Mouse (Mus musculus) thymus, postnatal 14 days (tissue): Measurements from ENCODE around the gene Sox21.
A peak's percentile ranks its signal among the peaks of the same experiment; 100 is the strongest.

Source experiments
- DNase-seq: peaks from one replicate; pipeline ENCODE4 v3.0.0; 2021

The Sox21 gene

DNA sequence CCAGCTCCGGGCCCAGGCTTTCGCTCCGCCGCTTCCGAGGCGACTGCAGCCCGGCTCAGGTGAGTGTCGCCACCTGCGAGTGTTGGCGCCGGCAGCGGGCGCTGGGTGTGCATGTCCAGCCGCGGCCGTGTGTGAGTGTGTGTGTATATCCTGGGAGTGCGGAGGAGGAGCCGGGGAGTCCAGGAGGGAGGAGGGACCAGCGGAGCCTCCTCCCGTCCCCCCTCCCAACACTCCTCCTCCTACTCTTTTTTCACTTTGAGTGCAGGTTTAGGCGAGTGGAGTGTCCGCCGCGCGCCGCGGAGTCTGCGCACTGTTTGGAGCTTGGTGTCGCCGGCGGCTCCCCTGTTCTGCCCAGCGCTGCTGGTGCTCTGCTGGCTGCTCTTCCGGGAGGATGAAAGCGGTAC lies at the start of gene Sox21:
Gene Sox21, minus strand, starts transcription at position 145 of the 404 bp plus-strand sequence.
- DNase-seq, result peak; percentile 10

DNA sequence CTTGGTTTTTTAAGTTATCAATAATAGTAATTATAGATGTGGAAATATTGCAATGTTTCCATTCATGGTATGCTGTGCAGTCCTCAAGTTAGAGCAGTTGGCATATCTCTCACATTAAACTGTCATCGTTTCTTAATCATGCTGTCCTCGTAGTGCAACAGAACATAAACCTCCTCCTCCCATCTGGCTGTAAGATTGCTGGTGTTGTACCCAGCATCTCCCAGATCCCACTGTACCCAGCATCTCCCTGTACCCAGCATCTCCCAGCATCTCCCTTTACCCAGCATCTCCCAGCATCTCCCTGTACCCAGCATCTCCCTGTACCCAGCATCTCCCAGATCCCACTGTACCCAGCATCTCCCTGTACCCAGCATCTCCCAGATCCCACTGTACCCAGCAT lies 49.3 kb upstream of the Sox21 start:
- DNase-seq, result no peak

DNA sequence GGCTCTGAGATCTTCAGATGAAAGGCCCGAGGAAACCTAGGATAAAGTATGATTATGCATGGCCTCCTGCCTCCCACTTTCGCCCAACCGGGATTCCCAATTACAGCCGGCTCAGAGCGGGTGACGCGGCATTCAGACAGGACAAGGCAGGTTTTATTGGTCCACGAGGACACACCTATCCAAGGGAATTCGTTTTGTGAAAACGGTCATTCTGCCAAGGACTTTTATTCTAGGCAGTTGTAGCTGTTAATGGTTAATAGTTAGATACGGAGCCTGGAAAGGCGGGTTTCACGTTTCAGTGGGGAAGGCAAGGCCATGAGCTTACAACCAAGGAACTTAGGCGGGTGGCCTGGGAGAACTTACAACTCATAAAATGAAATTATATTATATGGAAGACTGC lies 46.1 kb upstream of the Sox21 start:
- no peak for DNase-seq

DNA sequence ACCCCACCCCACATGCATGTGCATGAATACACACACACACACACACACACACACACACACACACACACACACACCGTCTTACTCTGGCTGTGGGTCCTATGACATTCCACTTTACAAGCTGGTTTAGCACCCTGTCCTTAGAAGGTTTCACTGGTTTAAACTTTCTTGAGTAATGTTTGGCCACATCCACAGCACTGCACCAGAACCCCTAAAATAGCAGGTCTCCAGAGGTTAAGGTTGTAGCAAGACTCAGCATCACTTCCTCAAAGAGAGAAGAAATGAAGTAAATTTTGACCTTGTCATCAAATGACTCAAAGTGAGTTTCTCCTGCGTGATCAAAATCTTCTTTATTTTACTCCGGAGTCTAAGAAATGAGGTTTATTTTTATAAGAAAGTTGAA lies 45.4 kb upstream of the Sox21 start:
- no peak for DNase-seq

DNA sequence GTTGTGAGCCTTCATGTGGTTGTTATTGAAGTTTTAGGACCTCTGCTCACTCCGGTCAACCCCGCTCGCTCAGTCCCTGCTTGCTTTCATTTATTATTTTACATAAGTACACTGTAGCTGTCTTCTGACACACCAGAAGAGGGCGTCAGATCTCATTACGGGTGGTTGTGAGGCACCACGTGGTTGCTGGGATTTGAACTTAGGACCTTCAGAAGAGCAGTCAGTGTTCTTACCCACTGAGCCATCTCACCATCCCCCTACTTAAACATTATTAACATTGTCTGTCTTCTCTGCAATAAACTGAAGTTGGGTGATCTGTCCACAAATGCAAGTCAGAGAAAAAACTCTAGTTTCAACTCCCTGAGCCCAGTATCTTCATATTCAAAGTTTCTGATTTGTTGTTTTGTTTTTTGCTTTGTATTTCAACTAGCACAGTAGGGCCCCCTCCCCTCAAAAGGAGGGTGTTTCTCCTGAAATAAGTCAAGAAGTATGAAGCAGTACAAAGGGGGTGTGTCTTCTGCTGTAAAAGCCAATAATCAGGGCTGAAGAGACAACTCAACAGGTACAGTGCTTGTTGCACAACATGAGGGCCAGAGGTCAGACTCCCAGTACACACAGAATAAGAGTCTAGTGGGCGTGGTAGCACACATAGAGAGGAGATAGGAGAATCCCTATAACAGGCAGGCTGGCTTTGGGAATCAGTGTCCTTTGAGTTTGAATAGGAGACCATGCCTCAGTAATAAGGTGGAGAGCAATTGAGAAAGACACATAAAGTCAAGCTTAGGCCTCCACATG lies 41.1 kb upstream of the Sox21 start:
- DNase-seq, result no peak

DNA sequence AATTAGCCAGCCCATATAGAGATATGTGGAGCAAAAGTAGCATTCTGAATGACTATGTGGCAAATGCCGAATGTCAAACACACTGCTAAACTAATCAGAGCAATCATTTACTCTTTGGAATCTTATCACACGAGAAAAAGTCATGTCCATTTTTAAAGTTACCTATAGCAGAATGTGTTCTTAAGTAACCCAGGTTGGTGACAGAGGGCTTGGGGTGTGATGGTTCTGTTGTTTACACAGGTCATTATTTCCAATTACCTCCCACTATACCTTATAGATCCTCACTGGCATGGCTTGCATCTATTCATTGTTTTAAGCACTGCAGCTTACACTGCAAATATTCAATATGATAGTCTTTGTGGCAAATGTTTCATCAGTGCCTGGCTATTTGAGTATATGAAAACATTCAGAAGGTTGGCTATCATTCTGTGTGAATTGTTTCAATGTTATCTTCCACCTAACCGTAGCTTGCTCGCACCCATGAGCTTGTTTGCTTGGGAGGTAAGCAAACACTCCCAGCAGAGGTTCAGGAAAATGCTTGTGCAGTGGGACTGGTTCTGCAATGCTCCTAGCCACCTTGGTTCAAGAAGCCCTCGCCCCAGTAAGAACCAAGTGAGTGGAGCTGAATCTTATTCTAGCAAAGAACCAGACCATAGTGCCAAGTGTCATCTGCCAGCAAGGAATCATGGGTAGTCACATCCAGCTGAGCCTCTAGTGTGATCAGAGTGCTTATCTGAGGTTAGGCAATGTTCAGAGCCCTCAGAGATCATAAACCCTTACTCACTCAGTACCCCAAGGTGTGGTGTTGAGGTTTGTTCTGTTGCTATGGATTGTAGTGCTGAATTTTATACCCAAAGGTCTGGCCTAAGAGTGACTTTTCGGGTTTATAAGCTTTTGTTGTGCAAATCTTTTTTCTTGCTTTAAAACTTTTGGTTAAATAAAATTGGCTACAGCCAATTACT lies 36.0 kb upstream of the Sox21 start:
- DNase-seq, result no peak

DNA sequence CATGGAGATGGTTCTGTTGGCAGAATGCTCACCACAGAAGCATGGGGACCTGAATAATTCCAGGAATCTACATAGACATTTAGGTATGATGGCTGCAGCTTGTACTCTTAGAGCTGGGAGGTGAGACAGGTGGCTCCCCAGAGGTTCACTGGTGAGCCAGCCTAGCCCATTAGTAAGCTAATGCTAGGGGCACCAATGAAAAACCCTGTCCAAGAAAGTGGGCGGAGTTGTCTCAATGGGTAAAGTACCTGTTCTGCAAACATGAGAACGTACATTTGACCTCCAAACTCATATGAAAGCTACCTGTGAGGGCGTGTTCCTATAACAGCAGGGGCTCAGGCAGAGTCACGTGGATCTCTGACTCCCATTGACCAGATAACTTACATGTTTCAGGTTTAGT lies 32.0 kb upstream of the Sox21 start:
- no peak for DNase-seq

DNA sequence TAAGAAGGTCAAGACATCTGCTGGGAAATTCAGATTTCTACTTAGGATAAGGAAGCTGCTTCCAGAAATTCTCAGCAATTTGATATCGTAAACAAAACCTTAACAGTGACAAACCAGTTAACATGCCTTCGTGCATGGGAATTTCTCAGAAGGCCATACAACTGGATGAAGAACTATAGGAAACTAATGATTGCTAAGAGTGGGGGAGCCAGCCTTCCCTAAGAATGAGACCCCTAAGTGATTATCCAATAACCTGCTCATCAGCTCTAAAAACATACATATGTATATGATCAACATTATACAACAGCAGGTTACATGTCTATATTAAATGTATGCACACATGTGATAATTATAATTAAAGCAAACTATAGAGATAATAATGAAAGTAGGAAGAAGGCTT lies 29.8 kb upstream of the Sox21 start, which contains the start of gene Gm9376:
Gene Gm9376, plus strand, starts transcription at position 301 of the 400 bp plus-strand sequence.
- no peak for DNase-seq

DNA sequence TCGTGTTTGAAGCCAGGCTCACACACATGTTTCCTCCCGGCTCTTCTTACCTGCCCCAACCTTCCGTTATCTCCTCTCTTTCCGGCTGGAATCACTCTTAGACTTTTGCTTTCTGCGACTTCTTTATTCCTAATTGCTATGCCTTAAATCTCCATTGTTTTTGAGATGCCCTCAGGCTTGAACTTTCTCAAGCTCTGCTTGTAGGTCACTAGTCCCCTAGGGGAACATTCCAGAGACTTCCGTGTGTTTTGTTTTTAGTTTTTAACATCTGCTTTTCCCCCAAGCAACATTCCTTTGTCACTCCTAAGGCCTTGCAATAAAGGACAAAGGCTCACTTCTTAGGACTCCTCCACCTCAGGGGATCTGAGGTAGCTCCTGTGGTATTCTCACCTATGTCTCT lies 16.6 kb upstream of the Sox21 start:
- DNase-seq, result no peak

DNA sequence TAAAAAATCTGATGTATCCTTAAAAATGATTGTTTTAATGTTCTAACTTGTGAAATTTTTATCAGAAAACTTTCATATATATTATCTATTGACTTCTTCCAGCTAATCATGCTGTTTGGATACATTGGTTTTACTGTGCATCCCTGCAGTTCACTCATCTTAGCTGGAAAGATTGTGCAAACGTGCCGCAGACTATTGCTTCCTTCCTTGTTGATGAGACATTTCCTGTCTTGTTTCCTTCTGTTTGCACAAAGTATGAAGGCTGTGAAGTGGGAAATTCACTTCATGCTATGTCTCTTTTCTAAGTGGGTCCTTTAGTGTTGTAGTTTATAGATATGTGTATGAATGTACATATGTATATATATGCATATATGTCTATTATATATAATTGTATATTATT lies 4.6 kb upstream of the Sox21 start:
- no peak for DNase-seq

DNA sequence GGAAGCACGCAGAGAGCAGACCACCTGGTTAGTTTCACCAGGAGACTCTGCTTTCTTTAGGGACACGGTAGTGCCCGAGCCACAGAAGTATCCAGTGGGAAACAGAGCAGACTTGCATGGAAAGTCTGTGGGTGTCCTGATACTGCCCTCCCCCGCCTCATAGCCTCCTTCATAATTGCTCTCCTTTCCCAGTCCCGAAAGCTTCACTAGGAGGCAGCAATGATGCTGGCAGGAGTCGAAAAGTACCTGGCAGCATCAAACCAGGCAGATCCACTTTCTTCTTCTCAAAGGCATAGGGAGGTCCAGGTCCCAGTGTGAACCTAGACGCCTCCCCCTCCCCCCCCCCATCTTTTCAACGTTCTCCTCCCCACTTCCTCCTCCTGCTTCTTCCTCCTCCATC lies 2.5 kb upstream of the Sox21 start:
- DNase-seq, result no peak

DNA sequence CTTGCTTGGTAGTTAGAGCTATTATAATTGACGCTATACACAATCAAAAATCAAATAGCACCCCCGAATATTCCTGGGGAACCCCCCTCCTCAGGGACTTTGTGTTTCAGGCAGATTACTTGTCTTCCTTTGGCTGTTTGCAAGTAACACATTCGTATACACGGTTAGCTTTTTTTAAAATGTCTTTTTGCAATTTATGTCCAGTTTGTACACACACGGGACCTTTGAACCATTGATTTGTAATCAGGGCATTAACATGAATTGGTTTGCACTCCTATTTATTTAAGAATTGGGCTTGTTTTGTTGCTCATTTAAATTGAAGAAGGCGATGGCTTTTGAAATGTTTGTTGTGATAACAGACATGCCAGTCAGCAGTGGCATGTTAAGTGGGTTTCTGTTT lies 956 bp upstream of the Sox21 start:
- DNase-seq, result no peak

DNA sequence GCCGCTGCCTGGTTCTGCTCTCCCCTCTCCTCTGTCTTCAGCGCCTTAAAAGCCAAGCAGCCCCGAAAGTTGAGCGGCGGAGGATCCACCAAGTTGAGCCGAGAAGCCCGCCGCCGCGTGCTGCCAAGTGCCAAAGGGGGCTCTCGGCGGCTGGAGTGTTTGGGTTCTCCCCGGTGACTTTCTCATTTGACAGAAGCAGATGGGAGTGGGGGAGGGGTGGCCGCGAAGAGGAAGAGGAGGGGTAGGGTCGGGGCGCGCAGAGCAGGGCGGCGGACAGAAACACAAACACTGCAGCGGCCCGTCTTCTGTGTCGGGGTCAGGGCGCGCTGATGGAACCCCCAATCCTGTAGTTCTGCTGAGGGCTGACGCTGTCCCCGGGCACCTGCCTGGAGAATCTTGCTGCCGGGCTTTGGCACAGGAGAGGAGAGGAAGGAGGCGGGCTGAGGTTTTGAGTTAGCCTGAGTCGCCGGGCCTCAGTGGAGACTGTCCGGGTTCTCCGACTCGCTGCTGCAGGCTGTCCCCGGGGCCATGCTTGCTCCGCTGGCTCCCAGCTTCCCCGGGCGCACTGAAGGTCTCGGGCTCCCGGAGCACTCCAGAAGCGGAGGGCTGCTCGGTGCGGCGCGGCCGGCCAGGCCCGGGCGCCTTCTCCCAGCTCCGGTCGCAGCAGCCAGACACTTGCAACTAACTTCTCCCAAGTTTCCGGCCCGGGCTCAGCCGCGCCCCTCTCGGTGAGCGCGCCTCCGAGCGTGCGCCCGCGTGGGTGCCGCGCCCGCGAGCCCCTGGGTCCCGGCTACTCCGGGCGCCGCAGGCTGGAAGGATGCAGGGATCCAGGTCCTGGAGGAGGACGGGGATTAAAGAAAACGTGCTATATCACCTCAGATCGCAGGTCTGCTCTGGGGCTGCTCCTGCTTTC lies 601 bp downstream of the Sox21 start:
- DNase-seq, result peak; percentile 22

DNA sequence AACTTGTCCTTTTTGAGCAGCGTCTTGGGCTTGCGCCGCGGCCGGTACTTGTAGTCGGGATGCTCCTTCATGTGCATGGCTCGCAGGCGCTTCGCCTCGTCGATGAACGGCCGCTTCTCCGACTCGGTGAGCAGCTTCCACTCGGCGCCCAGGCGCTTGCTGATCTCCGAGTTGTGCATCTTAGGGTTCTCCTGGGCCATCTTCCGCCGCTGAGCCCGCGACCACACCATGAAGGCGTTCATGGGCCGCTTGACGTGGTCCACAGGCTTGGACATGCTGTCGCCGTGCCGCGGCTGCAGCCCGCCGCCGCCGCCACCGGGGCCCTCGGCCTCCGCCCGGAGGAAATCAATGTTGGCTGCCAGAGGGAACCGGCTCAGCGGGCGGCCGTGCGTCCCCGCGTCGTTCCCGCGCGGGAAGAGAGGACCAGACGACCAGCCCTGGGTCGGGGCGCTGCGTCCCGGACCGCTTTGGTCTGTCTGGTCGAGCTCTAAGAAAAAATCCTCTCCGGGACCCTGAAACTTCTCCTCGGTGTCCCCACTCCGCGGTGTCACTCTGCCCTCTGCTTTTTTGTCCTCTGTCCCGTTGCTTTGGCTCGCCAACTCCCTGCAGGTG lies 1.4 kb downstream of the Sox21 start:
- DNase-seq, result no peak

DNA sequence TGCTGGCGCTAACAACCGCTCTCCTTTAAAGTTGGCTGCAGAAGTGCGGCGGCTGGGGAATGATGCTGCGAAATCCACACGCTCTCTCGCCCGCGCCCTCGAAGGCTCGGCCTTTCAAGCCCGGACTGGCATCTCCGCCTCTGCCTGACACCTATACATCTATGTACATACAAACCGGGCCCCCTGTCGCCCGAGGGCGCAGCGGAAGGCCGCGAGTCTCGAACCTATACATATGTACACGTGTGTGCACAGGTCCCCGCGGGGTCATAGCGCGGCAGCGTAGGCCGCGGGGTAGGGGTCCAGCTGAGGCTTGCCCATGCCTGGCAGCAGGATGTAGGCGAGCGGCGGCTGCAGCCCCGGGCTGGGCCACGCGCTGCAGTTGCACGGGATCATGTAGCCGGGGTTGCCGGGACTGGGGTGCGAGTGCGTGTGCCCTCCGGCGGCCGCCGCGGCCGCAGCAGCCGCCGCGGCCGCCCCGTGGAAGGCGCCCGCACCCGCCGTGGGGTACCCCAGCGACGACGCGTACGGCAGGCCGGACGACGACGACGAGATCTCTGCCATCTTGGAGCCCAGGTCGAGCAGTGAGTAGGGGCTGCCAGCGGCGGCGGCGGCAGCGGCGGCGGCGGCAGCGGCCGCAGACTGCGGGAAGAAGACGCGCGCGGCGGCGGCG lies 2.2 kb downstream of the Sox21 start:
- peak; percentile 24 for DNase-seq

DNA sequence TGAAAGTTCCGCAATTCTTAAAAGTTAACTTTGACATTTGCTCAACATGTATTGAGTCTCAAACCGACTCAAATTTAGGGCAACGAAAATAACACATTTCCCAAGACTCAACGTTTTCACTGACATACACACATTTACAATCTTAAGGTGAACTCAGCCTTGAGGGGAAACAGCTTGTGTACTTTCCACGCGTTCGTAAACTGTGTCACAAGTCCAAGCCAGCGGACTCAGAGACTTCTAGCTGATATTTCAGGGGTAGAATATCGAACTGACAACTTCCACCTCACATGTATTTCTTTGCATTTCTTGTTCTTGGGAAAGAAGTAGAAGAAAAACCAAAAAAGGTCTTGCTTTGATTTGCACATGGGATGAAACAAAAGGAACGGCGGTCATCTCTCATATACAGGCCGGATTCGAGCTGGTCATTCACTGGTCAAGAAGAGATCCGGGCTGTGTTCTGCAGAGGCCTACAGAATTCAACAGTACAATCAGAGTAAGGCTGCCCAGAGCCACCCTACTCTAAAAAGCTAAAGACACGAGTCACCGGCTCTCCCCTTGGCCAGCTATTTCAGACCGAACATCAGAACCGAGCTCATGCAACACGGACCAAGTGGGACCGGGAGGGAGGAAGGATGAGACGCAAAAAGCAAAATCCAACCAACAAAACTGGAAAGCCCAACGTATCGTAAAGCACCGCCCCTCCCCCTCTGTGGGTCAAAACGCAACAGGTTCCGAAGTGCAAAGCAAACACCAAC lies 2.9 kb downstream of the Sox21 start:
- no peak for DNase-seq

DNA sequence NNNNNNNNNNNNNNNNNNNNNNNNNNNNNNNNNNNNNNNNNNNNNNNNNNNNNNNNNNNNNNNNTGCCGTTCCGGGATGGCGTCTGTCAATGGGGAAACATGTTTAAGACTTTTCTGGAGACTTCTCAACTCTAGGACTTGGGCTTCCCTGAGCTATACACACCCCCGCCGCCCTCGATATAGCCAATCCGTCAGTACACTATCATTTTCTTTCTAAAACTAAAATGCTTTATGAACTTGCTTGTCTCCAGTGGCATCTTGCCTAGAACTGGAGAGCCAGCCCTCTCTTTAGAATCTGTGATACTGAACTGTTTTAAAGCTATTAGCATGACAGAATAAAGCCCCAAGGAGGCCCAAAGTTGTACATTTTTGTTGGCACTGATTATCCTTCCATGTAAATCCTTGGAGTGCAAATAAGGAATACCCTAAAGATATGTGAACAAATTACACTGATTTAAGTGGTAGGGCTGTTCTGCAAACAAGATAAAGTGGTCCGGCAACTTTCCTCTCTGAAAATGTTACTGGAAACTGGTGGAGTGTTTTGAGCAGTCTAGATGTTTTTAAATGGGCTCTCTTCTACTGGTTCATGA lies 4.4 kb downstream of the Sox21 start:
- DNase-seq, result no peak

DNA sequence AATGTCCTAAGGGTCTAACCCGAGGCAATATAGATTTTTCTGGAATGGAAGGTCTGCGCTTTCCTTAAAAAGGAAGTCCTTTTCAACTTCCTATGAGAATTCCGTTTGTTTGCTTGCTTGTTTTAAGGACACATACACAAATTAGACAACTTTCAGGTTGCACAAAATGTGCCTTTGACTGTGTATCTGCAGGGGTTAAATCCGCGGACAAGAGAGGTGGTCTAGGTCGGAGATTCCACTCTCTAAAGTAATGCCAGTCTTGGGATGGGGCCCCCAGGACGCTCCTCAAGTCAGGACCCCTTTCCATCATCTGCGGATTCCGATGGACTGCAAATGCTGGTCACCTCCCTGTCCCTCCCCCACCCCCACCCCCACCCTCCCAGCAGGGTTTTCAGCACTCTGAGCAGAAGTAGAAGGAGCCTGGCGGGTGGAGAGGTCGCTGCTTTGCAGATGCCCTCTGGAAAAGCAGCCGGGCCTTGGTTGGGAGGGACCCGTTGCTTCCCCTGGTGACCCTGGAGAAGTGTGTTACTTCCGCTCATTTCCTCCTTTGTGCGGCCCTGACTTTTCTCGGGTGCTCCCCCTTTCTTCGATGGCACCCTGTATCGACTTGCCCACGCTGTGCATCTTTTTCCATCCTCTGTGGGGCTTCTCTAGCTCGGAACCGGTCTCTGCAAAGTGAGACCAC lies 10.2 kb downstream of the Sox21 start:
- DNase-seq, result no peak

DNA sequence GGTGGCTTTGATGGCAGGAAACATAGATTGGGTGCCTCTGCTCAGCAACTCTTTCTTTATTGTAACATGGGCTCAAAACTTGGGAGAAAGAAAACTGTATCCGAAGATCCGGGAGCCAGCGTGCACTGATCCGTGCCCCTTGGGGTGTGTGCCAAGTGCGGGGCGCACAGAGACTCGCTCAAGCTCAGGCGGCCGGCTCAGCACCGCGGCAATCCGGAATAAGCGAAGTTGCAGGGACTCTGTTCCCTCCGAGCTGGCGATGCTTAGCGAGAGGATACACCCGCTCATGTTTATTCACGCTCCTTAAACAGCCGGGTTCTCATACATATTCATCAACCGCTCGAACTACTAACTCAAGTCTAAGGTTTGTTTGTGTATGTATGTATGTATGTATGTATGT lies 10.9 kb downstream of the Sox21 start:
- DNase-seq, result no peak
